Mouse (Mus musculus): Measurements from ENCODE around the gene Me1.

- no peak for TF ChIP-seq POLR2A (IDR thresholded peaks at IDR 0.05; ENCODE audit: low read depth, low read length)
- TF ChIP-seq CTCF (conservative IDR thresholded peaks at IDR 0.05; ENCODE audit: insufficient read depth, insufficient read length, low read depth, low read length), result no peak
Observed at GRCm38 (mm10) chr9:86612091-86612490, 83.7 kb downstream of the Me1 start.

All from kidney, adult 2 months (tissue).